Mouse (Mus musculus): ENCODE measurements around the gene BC048562. TPM values are rescaled to one million over a fixed set of nuclear protein-coding genes. Genes with fewer than 3 reads are reported as not detected.

Gene BC048562
- polyA plus RNA-seq, 1 experiment from 2014 or later: not detected

- Histone ChIP-seq H3K4me2 (ENCODE audit: low read depth, low read length) (no peak overlapping the region), H3K9me3 (ENCODE audit: control insufficient read depth, low read length) (no peaks in the 10 kb centered on the region), H3K4me1 (ENCODE audit: control insufficient read depth, insufficient read depth, low read length) (no peaks in the 10 kb centered on the region), H3K9ac (ENCODE audit: low read depth, low read length) (no peak overlapping the region), H3K27ac (replicated peaks; ENCODE audit: low read depth, low read length) (no peak overlapping the region), H3K27me3 (replicated peaks; ENCODE audit: control insufficient read depth, insufficient read depth, low read length) (no peaks in the 10 kb centered on the region), H3K4me3 (ENCODE audit: low read depth, low read length) (no peak overlapping the region), H3K36me3 (ENCODE audit: control insufficient read depth, insufficient read depth, low read length) (no peaks in the 10 kb centered on the region)
- ATAC-seq (ENCODE audit: low read depth): no peak
- peak; percentile 40 for DNase-seq (ENCODE audit: low spot score)
- WGBS: 76% methylated on average over 11 of the region's 11 CpGs
Measured at GRCm38 (mm10) chr9:108441236-108441919, 5.1 kb downstream of the BC048562 start.

- no peak for DNase-seq (ENCODE audit: low spot score)
Measured at GRCm38 (mm10) chr9:108445125-108445524, 8.8 kb downstream of the BC048562 start.

GRCm38 (mm10) chr9:108449860-108450259, 13.6 kb downstream of the BC048562 start:
- peak overlapping the region; percentile 45; the same call in 1 of the 2 replicates for H3K27ac ChIP-seq (replicated peaks; ENCODE audit: low read depth, low read length)
- whole genome bisulfite sequencing: 33% methylated on average over 4 of the region's 4 CpGs
- DNase-seq (ENCODE audit: low spot score) (peak; percentile 77), ATAC-seq (ENCODE audit: low read depth) (peak; percentile 17; the same call in 1 of the 2 replicates)
- H3K4me1 ChIP-seq (ENCODE audit: control insufficient read depth, insufficient read depth, low read length): peaks cover 36% of the 10 kb centered on the region
- H3K4me2 ChIP-seq (ENCODE audit: low read depth, low read length): peak overlapping the region; percentile 78
- H3K9ac ChIP-seq (ENCODE audit: low read depth, low read length): peak overlapping the region; percentile 41; the same call in 1 of the 2 replicates
- no peaks in the 10 kb centered on the region for H3K9me3 ChIP-seq (ENCODE audit: control insufficient read depth, low read length)
- peaks cover 16% of the 10 kb centered on the region for H3K36me3 ChIP-seq (ENCODE audit: control insufficient read depth, insufficient read depth, low read length)
- H3K4me3 ChIP-seq (ENCODE audit: low read depth, low read length): peak overlapping the region; percentile 6; the same call in 1 of the 2 replicates
- no peaks in the 10 kb centered on the region for H3K27me3 ChIP-seq (replicated peaks; ENCODE audit: control insufficient read depth, insufficient read depth, low read length)

More at GRCm38 (mm10) chr9:108445125-108445524, 8.8 kb downstream of the BC048562 start:
- 60% methylated on average over 9 of the region's 9 CpGs for WGBS
- no peak overlapping the region for H3K9ac ChIP-seq (ENCODE audit: low read depth, low read length)
- H3K36me3 ChIP-seq (ENCODE audit: control insufficient read depth, insufficient read depth, low read length): peaks cover 16% of the 10 kb centered on the region
- H3K4me1 ChIP-seq (ENCODE audit: control insufficient read depth, insufficient read depth, low read length): peaks cover 10% of the 10 kb centered on the region
- no peak overlapping the region for H3K4me3 ChIP-seq (ENCODE audit: low read depth, low read length)
- no peak overlapping the region for H3K27ac ChIP-seq (replicated peaks; ENCODE audit: low read depth, low read length)
- no peak for ATAC-seq (ENCODE audit: low read depth)
- no peaks in the 10 kb centered on the region for H3K27me3 ChIP-seq (replicated peaks; ENCODE audit: control insufficient read depth, insufficient read depth, low read length)
- H3K4me2 ChIP-seq (ENCODE audit: low read depth, low read length): no peak overlapping the region
- H3K9me3 ChIP-seq (ENCODE audit: control insufficient read depth, low read length): no peaks in the 10 kb centered on the region

GRCm38 (mm10) chr9:108450292-108451169, 14.2 kb downstream of the BC048562 start:
- 59% methylated on average over 18 of the region's 21 CpGs for WGBS
- Histone ChIP-seq H3K9me3 (ENCODE audit: control insufficient read depth, low read length) (no peaks in the 10 kb centered on the region), H3K27ac (replicated peaks; ENCODE audit: low read depth, low read length) (peak overlapping the region; percentile 52), H3K36me3 (ENCODE audit: control insufficient read depth, insufficient read depth, low read length) (peaks cover 16% of the 10 kb centered on the region), H3K4me1 (ENCODE audit: control insufficient read depth, insufficient read depth, low read length) (peaks cover 36% of the 10 kb centered on the region), H3K4me2 (ENCODE audit: low read depth, low read length) (peak overlapping the region; percentile 78), H3K4me3 (ENCODE audit: low read depth, low read length) (peak overlapping the region; percentile 60; the same call in 1 of the 2 replicates), H3K9ac (ENCODE audit: low read depth, low read length) (peak overlapping the region; percentile 41; the same call in 1 of the 2 replicates), H3K27me3 (replicated peaks; ENCODE audit: control insufficient read depth, insufficient read depth, low read length) (no peaks in the 10 kb centered on the region)
- ATAC-seq (ENCODE audit: low read depth) (peak; percentile 58), DNase-seq (ENCODE audit: low spot score) (peak; percentile 90)

- Histone ChIP-seq H3K4me1 (ENCODE audit: control insufficient read depth, insufficient read depth, low read length) (peaks cover 36% of the 10 kb centered on the region), H3K9me3 (ENCODE audit: control insufficient read depth, low read length) (no peaks in the 10 kb centered on the region), H3K27me3 (replicated peaks; ENCODE audit: control insufficient read depth, insufficient read depth, low read length) (no peaks in the 10 kb centered on the region), H3K36me3 (ENCODE audit: control insufficient read depth, insufficient read depth, low read length) (peaks cover 16% of the 10 kb centered on the region), H3K9ac (ENCODE audit: low read depth, low read length) (no peak overlapping the region), H3K4me2 (ENCODE audit: low read depth, low read length) (peak overlapping the region; percentile 78), H3K27ac (replicated peaks; ENCODE audit: low read depth, low read length) (0 out of 2 replicates have a peak overlapping the region, but pooled peaks have one; percentile 52), H3K4me3 (ENCODE audit: low read depth, low read length) (peak overlapping the region; percentile 60; the same call in 1 of the 2 replicates)
- ATAC-seq (ENCODE audit: low read depth) (no peak), DNase-seq (ENCODE audit: low spot score) (no peak)
- 74% methylated on average over 6 of the region's 6 CpGs for WGBS
Measured at GRCm38 (mm10) chr9:108451170-108451493, 14.8 kb downstream of the BC048562 start.

GRCm38 (mm10) chr9:108451519-108452160, 15.4 kb downstream of the BC048562 start:
- peaks cover 36% of the 10 kb centered on the region for H3K4me1 ChIP-seq (ENCODE audit: control insufficient read depth, insufficient read depth, low read length)
- WGBS: 50% methylated on average over 6 of the region's 6 CpGs
- H3K27me3 ChIP-seq (replicated peaks; ENCODE audit: control insufficient read depth, insufficient read depth, low read length): no peaks in the 10 kb centered on the region
- H3K4me3 ChIP-seq (ENCODE audit: low read depth, low read length): peak overlapping the region; percentile 60
- H3K4me2 ChIP-seq (ENCODE audit: low read depth, low read length): peak overlapping the region; percentile 78
- H3K9me3 ChIP-seq (ENCODE audit: control insufficient read depth, low read length): no peaks in the 10 kb centered on the region
- H3K36me3 ChIP-seq (ENCODE audit: control insufficient read depth, insufficient read depth, low read length): peaks cover 16% of the 10 kb centered on the region
- ATAC-seq (ENCODE audit: low read depth) (no peak), DNase-seq (ENCODE audit: low spot score) (no peak)
- H3K9ac ChIP-seq (ENCODE audit: low read depth, low read length): peak overlapping the region; percentile 74
- peak overlapping the region; percentile 79 for H3K27ac ChIP-seq (replicated peaks; ENCODE audit: low read depth, low read length)

GRCm38 (mm10) chr9:108452291-108452906, 16.1 kb downstream of the BC048562 start:
- under 1% methylated on average over 35 of the region's 40 CpGs for WGBS
- peak overlapping the region; percentile 79 for H3K27ac ChIP-seq (replicated peaks; ENCODE audit: low read depth, low read length)
- no peaks in the 10 kb centered on the region for H3K9me3 ChIP-seq (ENCODE audit: control insufficient read depth, low read length)
- H3K9ac ChIP-seq (ENCODE audit: low read depth, low read length): peak overlapping the region; percentile 74
- H3K27me3 ChIP-seq (replicated peaks; ENCODE audit: control insufficient read depth, insufficient read depth, low read length): no peaks in the 10 kb centered on the region
- H3K4me3 ChIP-seq (ENCODE audit: low read depth, low read length): peak overlapping the region; percentile 60
- H3K4me2 ChIP-seq (ENCODE audit: low read depth, low read length): peak overlapping the region; percentile 78
- peaks cover 16% of the 10 kb centered on the region for H3K36me3 ChIP-seq (ENCODE audit: control insufficient read depth, insufficient read depth, low read length)
- H3K4me1 ChIP-seq (ENCODE audit: control insufficient read depth, insufficient read depth, low read length): peaks cover 36% of the 10 kb centered on the region
- ATAC-seq (ENCODE audit: low read depth): peak; percentile 92
- DNase-seq (ENCODE audit: low spot score): peak; percentile 94

GRCm38 (mm10) chr9:108452911-108453310, 16.6 kb downstream of the BC048562 start:
- peaks cover 12% of the 10 kb centered on the region for H3K36me3 ChIP-seq (ENCODE audit: control insufficient read depth, insufficient read depth, low read length)
- H3K4me1 ChIP-seq (ENCODE audit: control insufficient read depth, insufficient read depth, low read length): peaks cover 36% of the 10 kb centered on the region
- H3K9me3 ChIP-seq (ENCODE audit: control insufficient read depth, low read length): no peaks in the 10 kb centered on the region
- H3K9ac ChIP-seq (ENCODE audit: low read depth, low read length): peak overlapping the region; percentile 74
- H3K4me3 ChIP-seq (ENCODE audit: low read depth, low read length): peak overlapping the region; percentile 60
- DNase-seq (ENCODE audit: low spot score) (no peak), ATAC-seq (ENCODE audit: low read depth) (no peak)
- peak overlapping the region; percentile 79 for H3K27ac ChIP-seq (replicated peaks; ENCODE audit: low read depth, low read length)
- 20% methylated on average over 6 of the region's 6 CpGs for WGBS
- H3K4me2 ChIP-seq (ENCODE audit: low read depth, low read length): peak overlapping the region; percentile 78
- H3K27me3 ChIP-seq (replicated peaks; ENCODE audit: control insufficient read depth, insufficient read depth, low read length): no peaks in the 10 kb centered on the region

Data from embryonic facial prominence, embryonic 14.5 days (tissue).